Mouse (Mus musculus): ENCODE measurements at regions not wholly inside any gene's neighbourhood (a gene's known extent, or its start where the extent isn't known, plus 50 kb on each side); places are given as distances from the start of the nearest gene placed in this dataset.
A peak's percentile ranks its signal among the peaks of the same experiment; 100 is the strongest.

GRCm38 (mm10) chr7:58093523-58093922 lies 562.4 kb upstream of the Atp10a start:
- Histone ChIP-seq H3K4me1 (replicated peaks; ENCODE audit: control insufficient read depth, insufficient read depth, low read length) (no peaks in the 10 kb centered on the region), H3K4me2 (ENCODE audit: low read length) (no peak overlapping the region), H3K9me3 (ENCODE audit: control insufficient read depth, low read length) (no peaks in the 10 kb centered on the region), H3K9ac (replicated peaks; ENCODE audit: low read depth, low read length) (no peak overlapping the region), H3K27ac (ENCODE audit: low read length) (no peak overlapping the region), H3K27me3 (replicated peaks; ENCODE audit: control insufficient read depth, insufficient read depth, low read length) (no peaks in the 10 kb centered on the region), H3K4me3 (replicated peaks; ENCODE audit: low read length) (no peak overlapping the region), H3K36me3 (ENCODE audit: control insufficient read depth, insufficient read depth) (no peaks in the 10 kb centered on the region)
- WGBS: 73% methylated on average over 3 of the region's 3 CpGs
- peak; percentile 64 for ATAC-seq

GRCm38 (mm10) chr7:58078825-58079224 lies 569.0 kb upstream of the Gabra5 start:
- H3K9me3 ChIP-seq (ENCODE audit: control insufficient read depth, low read length): no peaks in the 10 kb centered on the region
- no peak overlapping the region for H3K27ac ChIP-seq (ENCODE audit: low read length)
- no peak overlapping the region for H3K9ac ChIP-seq (replicated peaks; ENCODE audit: low read depth, low read length)
- H3K4me1 ChIP-seq (replicated peaks; ENCODE audit: control insufficient read depth, insufficient read depth, low read length): no peaks in the 10 kb centered on the region
- ATAC-seq: 0 out of 2 replicates have a peak, but pooled peaks have one; percentile 38
- H3K27me3 ChIP-seq (replicated peaks; ENCODE audit: control insufficient read depth, insufficient read depth, low read length): no peaks in the 10 kb centered on the region
- no peak overlapping the region for H3K4me3 ChIP-seq (replicated peaks; ENCODE audit: low read length)
- H3K4me2 ChIP-seq (ENCODE audit: low read length): no peak overlapping the region
- WGBS: 59% methylated on average over 2 of the region's 2 CpGs
- H3K36me3 ChIP-seq (ENCODE audit: control insufficient read depth, insufficient read depth): no peaks in the 10 kb centered on the region

GRCm38 (mm10) chr7:58032975-58033374 lies 523.1 kb upstream of the Gabra5 start:
- Histone ChIP-seq H3K4me3 (replicated peaks; ENCODE audit: low read length) (no peak overlapping the region), H3K27me3 (replicated peaks; ENCODE audit: control insufficient read depth, insufficient read depth, low read length) (no peaks in the 10 kb centered on the region), H3K4me2 (ENCODE audit: low read length) (no peak overlapping the region), H3K9me3 (ENCODE audit: control insufficient read depth, low read length) (no peaks in the 10 kb centered on the region), H3K36me3 (ENCODE audit: control insufficient read depth, insufficient read depth) (no peaks in the 10 kb centered on the region), H3K27ac (ENCODE audit: low read length) (no peak overlapping the region), H3K4me1 (replicated peaks; ENCODE audit: control insufficient read depth, insufficient read depth, low read length) (no peaks in the 10 kb centered on the region), H3K9ac (replicated peaks; ENCODE audit: low read depth, low read length) (no peak overlapping the region)
- 75% methylated on average over 1 of the region's 1 CpGs for WGBS
- no peak for ATAC-seq

- Histone ChIP-seq H3K4me1 (replicated peaks; ENCODE audit: control insufficient read depth, insufficient read depth, low read length) (no peaks in the 10 kb centered on the region), H3K27me3 (replicated peaks; ENCODE audit: control insufficient read depth, insufficient read depth, low read length) (no peaks in the 10 kb centered on the region), H3K4me2 (ENCODE audit: low read length) (no peak overlapping the region), H3K4me3 (replicated peaks; ENCODE audit: low read length) (no peak overlapping the region), H3K9me3 (ENCODE audit: control insufficient read depth, low read length) (no peaks in the 10 kb centered on the region), H3K36me3 (ENCODE audit: control insufficient read depth, insufficient read depth) (no peaks in the 10 kb centered on the region), H3K9ac (replicated peaks; ENCODE audit: low read depth, low read length) (no peak overlapping the region), H3K27ac (ENCODE audit: low read length) (no peak overlapping the region)
- WGBS: 81% methylated on average over 1 of the region's 1 CpGs
- peak; percentile 90 for ATAC-seq
These were observed 522.3 kb upstream of the Gabra5 start for GRCm38 (mm10) chr7:58032111-58032510.

GRCm38 (mm10) chr7:57992406-57993223 lies 482.8 kb upstream of the Gabra5 start:
- Histone ChIP-seq H3K27me3 (replicated peaks; ENCODE audit: control insufficient read depth, insufficient read depth, low read length) (no peaks in the 10 kb centered on the region), H3K4me1 (replicated peaks; ENCODE audit: control insufficient read depth, insufficient read depth, low read length) (no peaks in the 10 kb centered on the region), H3K4me2 (ENCODE audit: low read length) (no peak overlapping the region), H3K27ac (ENCODE audit: low read length) (no peak overlapping the region), H3K4me3 (replicated peaks; ENCODE audit: low read length) (no peak overlapping the region), H3K9ac (replicated peaks; ENCODE audit: low read depth, low read length) (no peak overlapping the region), H3K9me3 (ENCODE audit: control insufficient read depth, low read length) (no peaks in the 10 kb centered on the region), H3K36me3 (ENCODE audit: control insufficient read depth, insufficient read depth) (no peaks in the 10 kb centered on the region)
- 0 out of 2 replicates have a peak, but pooled peaks have one; percentile 45 for ATAC-seq
- 75% methylated on average over 11 of the region's 11 CpGs for WGBS

GRCm38 (mm10) chr7:57983192-57983591 lies 473.3 kb upstream of the Gabra5 start:
- no peak for ATAC-seq
- Histone ChIP-seq H3K9me3 (ENCODE audit: control insufficient read depth, low read length) (no peaks in the 10 kb centered on the region), H3K4me2 (ENCODE audit: low read length) (no peak overlapping the region), H3K27me3 (replicated peaks; ENCODE audit: control insufficient read depth, insufficient read depth, low read length) (no peaks in the 10 kb centered on the region), H3K36me3 (ENCODE audit: control insufficient read depth, insufficient read depth) (no peaks in the 10 kb centered on the region), H3K9ac (replicated peaks; ENCODE audit: low read depth, low read length) (no peak overlapping the region), H3K27ac (ENCODE audit: low read length) (no peak overlapping the region), H3K4me1 (replicated peaks; ENCODE audit: control insufficient read depth, insufficient read depth, low read length) (no peaks in the 10 kb centered on the region), H3K4me3 (replicated peaks; ENCODE audit: low read length) (no peak overlapping the region)

- Histone ChIP-seq H3K9me3 (ENCODE audit: control insufficient read depth, low read length) (no peaks in the 10 kb centered on the region), H3K36me3 (ENCODE audit: control insufficient read depth, insufficient read depth) (no peaks in the 10 kb centered on the region), H3K4me1 (replicated peaks; ENCODE audit: control insufficient read depth, insufficient read depth, low read length) (no peaks in the 10 kb centered on the region), H3K27me3 (replicated peaks; ENCODE audit: control insufficient read depth, insufficient read depth, low read length) (no peaks in the 10 kb centered on the region), H3K4me3 (replicated peaks; ENCODE audit: low read length) (no peak overlapping the region), H3K27ac (ENCODE audit: low read length) (no peak overlapping the region), H3K9ac (replicated peaks; ENCODE audit: low read depth, low read length) (no peak overlapping the region), H3K4me2 (ENCODE audit: low read length) (no peak overlapping the region)
- ATAC-seq: no peak
These were observed 456.4 kb upstream of the Gabra5 start for GRCm38 (mm10) chr7:57966216-57966615.

GRCm38 (mm10) chr7:57958871-57959270 lies 449.0 kb upstream of the Gabra5 start:
- no peaks in the 10 kb centered on the region for H3K9me3 ChIP-seq (ENCODE audit: control insufficient read depth, low read length)
- ATAC-seq: no peak
- H3K4me1 ChIP-seq (replicated peaks; ENCODE audit: control insufficient read depth, insufficient read depth, low read length): no peaks in the 10 kb centered on the region
- no peak overlapping the region for H3K4me2 ChIP-seq (ENCODE audit: low read length)
- H3K9ac ChIP-seq (replicated peaks; ENCODE audit: low read depth, low read length): no peak overlapping the region
- H3K27ac ChIP-seq (ENCODE audit: low read length): no peak overlapping the region
- no peaks in the 10 kb centered on the region for H3K36me3 ChIP-seq (ENCODE audit: control insufficient read depth, insufficient read depth)
- no peak overlapping the region for H3K4me3 ChIP-seq (replicated peaks; ENCODE audit: low read length)
- H3K27me3 ChIP-seq (replicated peaks; ENCODE audit: control insufficient read depth, insufficient read depth, low read length): no peaks in the 10 kb centered on the region
